Mouse (Mus musculus) limb, embryonic 15.5 days (tissue): ENCODE measurements around the gene Tenm3. TPM values are rescaled to one million over a fixed set of nuclear protein-coding genes. Genes with fewer than 3 reads are reported as not detected.

Experiments used
- ATAC-seq: fragments of 200-750 bp; cut with Nextera tagmentation; 2 replicates; pipeline ENCODE4 v1.8.0; 2017; ENCODE audit warnings: low read depth, moderate TSS enrichment; ENCODE audit not compliant: insufficient number of reproducible peaks, low FRiP score, low TSS enrichment
- H3K27ac ChIP-seq: fragments of 300-500 bp; sonication (generic); 2 replicates; pipeline ENCODE4 v1.5.1; 2015; ENCODE audit warnings: moderate library complexity, mild to moderate bottlenecking, inconsistent platforms
- H3K27me3 ChIP-seq: fragments of 300-500 bp; sonication (generic); 2 replicates; pipeline ENCODE4 v1.6.1; 2015; ENCODE audit warnings: inconsistent platforms
- H3K36me3 ChIP-seq: fragments of 300-500 bp; sonication (generic); 2 replicates; pipeline ENCODE4 v1.6.1; 2015; ENCODE audit warnings: inconsistent platforms
- H3K4me1 ChIP-seq: fragments of 300-500 bp; sonication (generic); 2 replicates; pipeline ENCODE4 v1.6.1; 2015; ENCODE audit warnings: inconsistent platforms
- H3K4me2 ChIP-seq: fragments of 300-500 bp; sonication (generic); 2 replicates; pipeline ENCODE4 v1.6.1; 2015; ENCODE audit warnings: mild to moderate bottlenecking, inconsistent platforms
- H3K4me3 ChIP-seq: fragments of 300-500 bp; sonication (generic); 2 replicates; pipeline ENCODE4 v1.5.1; 2015; ENCODE audit warnings: mild to moderate bottlenecking, inconsistent platforms
- H3K9ac ChIP-seq: fragments of 300-500 bp; sonication (generic); 2 replicates; pipeline ENCODE4 v1.6.1; 2015; ENCODE audit warnings: inconsistent platforms
- H3K9me3 ChIP-seq: fragments of 300-500 bp; sonication (generic); 2 replicates; pipeline ENCODE4 v1.6.1; 2016; ENCODE audit warnings: inconsistent platforms
- WGBS: fragments of 180-500 bp; shearing (Covaris S2); methylation state at CpG from one replicate; pipeline ENCODE4 v1.1.7; 2015; 5-methylcytosine and 5-hydroxymethylcytosine counted together
- polyA plus RNA-seq: library from polyadenylated mRNA; unstranded; fragments of >200 nt; fragmentation: Nextera tagmentation; extraction: Ambion mirVana; gene quantifications from 2 replicates; pipeline ENCODE4 v1.2.1, GENCODE M21; 2015

Tenm3 gene
- polyA plus RNA-seq, 1 experiment from 2014 or later = 35.5 TPM

GRCm38 (mm10) chr8:48531795-48532194, 312.0 kb downstream of the Tenm3 start:
- Histone ChIP-seq H3K9ac (no peak overlapping the region), H3K27me3 (no peaks in the 10 kb centered on the region), H3K4me1 (no peaks in the 10 kb centered on the region), H3K4me2 (no peak overlapping the region), H3K9me3 (no peaks in the 10 kb centered on the region), H3K27ac (no peak overlapping the region), H3K4me3 (no peak overlapping the region), H3K36me3 (no peaks in the 10 kb centered on the region)
- no peak for ATAC-seq
- 82% methylated on average over 5 of the region's 5 CpGs for WGBS

GRCm38 (mm10) chr8:48530916-48531570, 312.7 kb downstream of the Tenm3 start:
- Histone ChIP-seq H3K4me1 (no peaks in the 10 kb centered on the region), H3K27me3 (no peaks in the 10 kb centered on the region), H3K36me3 (no peaks in the 10 kb centered on the region), H3K9ac (no peak overlapping the region), H3K4me3 (no peak overlapping the region), H3K9me3 (no peaks in the 10 kb centered on the region), H3K4me2 (no peak overlapping the region), H3K27ac (no peak overlapping the region)
- 87% methylated on average over 11 of the region's 11 CpGs for WGBS
- ATAC-seq = no peak

GRCm38 (mm10) chr8:48527418-48527817, 316.3 kb downstream of the Tenm3 start:
- Histone ChIP-seq H3K27ac (no peak overlapping the region), H3K4me1 (no peaks in the 10 kb centered on the region), H3K9ac (no peak overlapping the region), H3K4me2 (no peak overlapping the region), H3K27me3 (no peaks in the 10 kb centered on the region), H3K4me3 (no peak overlapping the region), H3K36me3 (no peaks in the 10 kb centered on the region), H3K9me3 (no peaks in the 10 kb centered on the region)
- WGBS = 40% methylated on average over 6 of the region's 6 CpGs
- ATAC-seq = no peak

- no peaks in the 10 kb centered on the region for H3K9me3 ChIP-seq
- no peak overlapping the region for H3K9ac ChIP-seq
- ATAC-seq = no peak
- 86% methylated on average over 4 of the region's 4 CpGs for WGBS
- no peaks in the 10 kb centered on the region for H3K27me3 ChIP-seq
- no peaks in the 10 kb centered on the region for H3K4me1 ChIP-seq
- no peak overlapping the region for H3K4me3 ChIP-seq
- H3K27ac ChIP-seq = no peak overlapping the region
- no peaks in the 10 kb centered on the region for H3K36me3 ChIP-seq
- H3K4me2 ChIP-seq = no peak overlapping the region
Measured at GRCm38 (mm10) chr8:48522536-48523123, 321.1 kb downstream of the Tenm3 start.

GRCm38 (mm10) chr8:48522004-48522403, 321.7 kb downstream of the Tenm3 start:
- Histone ChIP-seq H3K27me3 (no peaks in the 10 kb centered on the region), H3K4me1 (no peaks in the 10 kb centered on the region), H3K27ac (no peak overlapping the region), H3K9me3 (no peaks in the 10 kb centered on the region), H3K9ac (no peak overlapping the region), H3K4me3 (no peak overlapping the region), H3K36me3 (no peaks in the 10 kb centered on the region), H3K4me2 (no peak overlapping the region)
- no peak for ATAC-seq
- 68% methylated on average over 8 of the region's 8 CpGs for WGBS

GRCm38 (mm10) chr8:48517431-48517830, 326.3 kb downstream of the Tenm3 start:
- no peaks in the 10 kb centered on the region for H3K36me3 ChIP-seq
- no peak overlapping the region for H3K4me2 ChIP-seq
- no peak for ATAC-seq
- no peaks in the 10 kb centered on the region for H3K9me3 ChIP-seq
- H3K27ac ChIP-seq = no peak overlapping the region
- no peak overlapping the region for H3K4me3 ChIP-seq
- no peaks in the 10 kb centered on the region for H3K4me1 ChIP-seq
- H3K27me3 ChIP-seq = no peaks in the 10 kb centered on the region
- no peak overlapping the region for H3K9ac ChIP-seq

- Histone ChIP-seq H3K9me3 (no peaks in the 10 kb centered on the region), H3K4me3 (no peak overlapping the region), H3K36me3 (no peaks in the 10 kb centered on the region), H3K27ac (no peak overlapping the region), H3K4me1 (no peaks in the 10 kb centered on the region), H3K9ac (no peak overlapping the region), H3K4me2 (no peak overlapping the region), H3K27me3 (no peaks in the 10 kb centered on the region)
- 85% methylated on average over 4 of the region's 4 CpGs for WGBS
- no peak for ATAC-seq
Measured at GRCm38 (mm10) chr8:48514230-48514629, 329.5 kb downstream of the Tenm3 start.

GRCm38 (mm10) chr8:48513801-48514200, 329.9 kb downstream of the Tenm3 start:
- H3K4me2 ChIP-seq = no peak overlapping the region
- 89% methylated on average over 7 of the region's 7 CpGs for WGBS
- H3K4me1 ChIP-seq = no peaks in the 10 kb centered on the region; the same call in 1 of the 2 replicates
- no peak overlapping the region for H3K27ac ChIP-seq
- no peak for ATAC-seq
- no peak overlapping the region for H3K9ac ChIP-seq
- H3K9me3 ChIP-seq = no peaks in the 10 kb centered on the region
- H3K36me3 ChIP-seq = no peaks in the 10 kb centered on the region
- no peaks in the 10 kb centered on the region for H3K27me3 ChIP-seq
- H3K4me3 ChIP-seq = no peak overlapping the region

GRCm38 (mm10) chr8:48511546-48511945, 332.2 kb downstream of the Tenm3 start:
- Histone ChIP-seq H3K4me2 (no peak overlapping the region), H3K27me3 (no peaks in the 10 kb centered on the region), H3K36me3 (no peaks in the 10 kb centered on the region), H3K4me3 (no peak overlapping the region), H3K9ac (no peak overlapping the region), H3K4me1 (no peaks in the 10 kb centered on the region; the same call in 1 of the 2 replicates), H3K27ac (no peak overlapping the region), H3K9me3 (no peaks in the 10 kb centered on the region)
- ATAC-seq = no peak
- 88% methylated on average over 12 of the region's 12 CpGs for WGBS

GRCm38 (mm10) chr8:48511137-48511536, 332.6 kb downstream of the Tenm3 start:
- Histone ChIP-seq H3K9ac (no peak overlapping the region), H3K9me3 (no peaks in the 10 kb centered on the region), H3K27ac (no peak overlapping the region), H3K4me1 (no peaks in the 10 kb centered on the region; the same call in 1 of the 2 replicates), H3K36me3 (no peaks in the 10 kb centered on the region), H3K4me2 (no peak overlapping the region), H3K27me3 (no peaks in the 10 kb centered on the region), H3K4me3 (no peak overlapping the region)
- WGBS = 70% methylated on average over 14 of the region's 14 CpGs
- no peak for ATAC-seq

- H3K4me3 ChIP-seq = no peak overlapping the region
- no peak overlapping the region for H3K27ac ChIP-seq
- no peaks in the 10 kb centered on the region for H3K9me3 ChIP-seq
- no peak for ATAC-seq
- 36% methylated on average over 29 of the region's 29 CpGs for WGBS
- no peaks in the 10 kb centered on the region for H3K27me3 ChIP-seq
- H3K4me1 ChIP-seq = no peaks in the 10 kb centered on the region; the same call in 1 of the 2 replicates
- no peak overlapping the region for H3K9ac ChIP-seq
- H3K36me3 ChIP-seq = no peaks in the 10 kb centered on the region
- H3K4me2 ChIP-seq = peak overlapping the region; percentile 12; the same call in 1 of the 2 replicates
Measured at GRCm38 (mm10) chr8:48508641-48509599, 334.8 kb downstream of the Tenm3 start.
